Mouse (Mus musculus) erythroid progenitor cell, adult 5-6 weeks (primary cell): ENCODE measurements around the gene Rpl18. TPM values are rescaled to one million over a fixed set of nuclear protein-coding genes. Genes with fewer than 3 reads are reported as not detected.

Experiments
- ATAC-seq: replicated peaks from 2 replicates; pipeline ENCODE4 v1.8.0; 2016; ENCODE audit warnings: moderate number of reproducible peaks, mild to moderate bottlenecking, moderate TSS enrichment, inconsistent platforms; ENCODE audit not compliant: poor library complexity, low FRiP score, severe bottlenecking
- total RNA-seq, 2 experiments: library from RNA; stranded (forward) in 1 of 2; stranded (reverse) in 1 of 2; fragments of 150-400 nt in 1 of 2; fragments of 186-747, 209-891 nt in 1 of 2; gene quantifications; 2 replicates each; pipeline versions ENCODE4 v1.2.3 to v1.2.4; 2015 to 2017; ENCODE audit warnings: low replicate concordance in 2 of 2

The Rpl18 gene
- total RNA-seq, 2 experiments from 2014 or later, result 281 to 522 TPM

DNA sequence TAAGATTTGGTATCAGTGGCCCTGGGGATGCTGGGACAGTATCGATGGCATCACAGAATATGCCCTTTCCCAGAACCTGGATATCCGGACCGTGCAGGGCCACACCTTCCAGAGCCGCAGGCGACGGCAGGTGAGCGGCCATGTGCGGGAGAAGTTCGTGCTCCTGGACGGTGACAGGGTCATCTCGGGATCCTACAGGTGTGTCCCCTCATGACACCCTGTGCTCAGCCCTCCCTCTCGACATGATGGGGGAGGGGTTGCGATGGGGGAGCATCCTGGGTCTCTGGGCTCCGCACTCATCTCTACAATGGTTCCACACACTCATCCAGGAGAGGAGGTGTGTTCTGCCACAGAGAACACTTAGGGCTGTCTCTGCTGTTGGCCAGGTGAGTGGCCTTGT lies 8.5 kb downstream of the Rpl18 start:
- ATAC-seq, result no peak

GRCm38 (mm10) chr7:45725151-45725550 lies 9.9 kb downstream of the Rpl18 start:
- ATAC-seq, result no peak

GRCm38 (mm10) chr7:45725713-45726112 lies 10.5 kb downstream of the Rpl18 start, which contains the start of gene Spaca4:
Spaca4 (minus strand) TSS chr7:45725813.
- no peak for ATAC-seq

GRCm38 (mm10) chr7:45726419-45726818 lies 11.2 kb downstream of the Rpl18 start:
- no peak for ATAC-seq

GRCm38 (mm10) chr7:45727625-45728024 lies 12.4 kb downstream of the Rpl18 start:
- no peak for ATAC-seq

DNA sequence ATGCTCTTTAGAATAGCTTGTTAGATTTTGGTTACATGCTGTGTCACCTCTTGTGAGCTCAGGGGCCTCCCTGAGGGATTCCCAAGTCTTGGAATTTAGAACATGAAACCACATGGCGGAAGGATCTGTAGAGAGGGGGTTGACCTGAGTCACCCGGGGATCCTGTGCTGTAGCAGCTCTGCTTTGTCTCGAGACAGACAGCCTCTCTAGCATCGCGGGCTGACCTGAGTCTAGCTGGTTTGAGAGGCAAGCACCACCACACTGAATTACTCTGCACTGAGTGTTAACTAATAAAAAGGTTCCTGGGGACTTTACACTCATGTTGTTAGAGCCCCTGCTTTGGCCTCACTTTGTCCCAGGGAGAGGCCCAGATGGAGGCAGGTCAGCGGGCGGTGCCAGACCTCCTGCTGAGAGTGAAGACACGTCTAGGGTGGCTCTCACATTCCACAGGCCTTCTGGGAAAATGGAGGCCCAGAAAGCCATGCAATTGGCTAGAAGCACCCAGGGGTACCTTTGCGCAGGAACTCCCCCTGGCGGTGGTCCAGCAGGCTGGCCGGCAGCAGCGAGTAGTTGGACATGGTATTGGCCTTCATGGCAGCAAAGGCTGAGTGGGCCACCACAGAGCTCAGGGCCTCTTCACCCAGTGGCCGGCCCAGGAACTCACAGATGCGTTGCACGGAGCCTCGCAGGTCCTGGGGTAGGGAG lies 15.6 kb downstream of the Rpl18 start:
- ATAC-seq, result peak; percentile 48; the same call in 1 of the 2 replicates

DNA sequence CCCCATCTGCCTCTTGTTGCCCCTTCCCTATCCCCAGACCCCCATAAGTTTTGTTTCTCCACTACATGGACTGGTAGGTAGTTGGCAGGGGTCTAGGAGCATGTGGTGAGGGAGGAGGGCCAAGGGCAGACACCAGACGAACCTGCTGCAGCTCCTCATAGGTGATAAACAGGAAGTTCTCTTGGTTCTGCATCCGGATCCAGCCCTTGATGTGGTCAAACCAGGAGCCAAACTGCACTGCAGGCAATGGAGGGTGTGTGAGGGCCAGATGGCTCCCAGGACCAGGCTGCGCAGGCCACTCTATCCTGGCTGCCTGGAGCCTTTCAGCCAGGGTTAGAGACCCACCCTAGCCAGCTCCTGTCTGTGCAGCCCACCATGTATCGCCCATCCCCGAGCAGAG lies 18.2 kb downstream of the Rpl18 start:
- no peak for ATAC-seq

GRCm38 (mm10) chr7:45739162-45739763 lies 24.0 kb downstream of the Rpl18 start:
- peak; percentile 88 for ATAC-seq

GRCm38 (mm10) chr7:45739820-45740219 lies 24.6 kb downstream of the Rpl18 start:
- no peak for ATAC-seq

DNA sequence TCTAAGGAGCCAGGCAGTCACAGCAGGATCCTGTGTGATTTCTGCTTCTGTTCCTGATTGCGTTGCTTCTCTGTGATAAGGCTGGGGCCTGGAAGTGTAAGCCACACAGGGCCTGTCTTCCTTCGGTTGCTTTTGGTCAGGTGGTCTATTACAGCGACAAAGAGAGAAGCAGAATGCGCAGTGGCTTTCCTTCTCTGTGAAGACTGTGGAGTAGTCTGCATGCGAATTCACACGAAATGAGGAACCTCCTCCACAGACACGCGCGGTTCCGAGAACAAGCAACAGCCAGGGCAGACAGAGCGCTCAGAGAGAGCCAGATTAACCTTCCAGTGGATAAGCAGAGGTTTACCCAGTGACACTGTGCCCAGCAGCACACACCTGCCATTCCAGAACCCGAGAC lies 26.1 kb downstream of the Rpl18 start:
- ATAC-seq, result no peak

- ATAC-seq, result no peak
These were observed 26.5 kb downstream of the Rpl18 start for GRCm38 (mm10) chr7:45741777-45742176.

- no peak for ATAC-seq
These were observed 27.1 kb downstream of the Rpl18 start for GRCm38 (mm10) chr7:45742338-45742737.

DNA sequence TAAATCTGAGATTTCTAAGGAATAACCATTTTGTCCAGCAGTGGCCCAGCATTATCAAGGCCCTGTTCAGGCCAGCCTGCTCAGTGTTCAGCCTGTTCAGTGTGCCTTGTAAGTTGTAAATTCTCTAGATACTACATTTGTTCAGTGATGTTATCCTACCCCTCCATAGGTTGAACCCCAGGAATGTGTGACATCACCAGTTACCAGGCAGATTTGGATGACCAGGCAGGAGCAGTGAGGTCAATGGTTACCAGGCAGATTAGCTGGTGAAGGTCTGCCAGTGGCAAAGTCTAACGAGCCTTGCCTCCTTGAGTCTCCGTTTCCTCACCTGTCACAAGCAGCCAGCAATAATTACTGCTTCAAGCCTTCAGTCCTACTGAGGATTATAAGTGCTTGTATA lies 29.1 kb downstream of the Rpl18 start:
- no peak for ATAC-seq

DNA sequence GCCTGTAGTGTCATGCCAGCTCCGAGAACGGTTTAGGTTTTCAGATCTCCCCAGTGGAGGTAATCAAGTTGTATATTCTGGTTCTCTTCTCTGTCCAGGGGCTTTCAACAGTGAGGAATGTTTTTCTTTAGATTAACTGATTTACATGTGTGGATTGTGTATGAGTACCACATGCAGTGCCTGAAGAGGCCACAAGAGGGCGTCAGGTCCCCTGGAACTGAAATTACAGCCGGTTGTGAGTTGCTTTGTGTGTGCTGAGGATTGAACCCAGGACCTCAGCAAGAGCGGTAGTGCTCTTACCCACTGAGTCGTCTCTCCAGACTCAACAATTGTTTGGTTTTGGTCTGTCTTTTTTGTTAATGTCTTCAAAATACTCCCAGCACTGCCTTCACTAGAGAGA lies 31.3 kb downstream of the Rpl18 start:
- no peak for ATAC-seq

GRCm38 (mm10) chr7:45747450-45747849 lies 32.2 kb downstream of the Rpl18 start:
- no peak for ATAC-seq

DNA sequence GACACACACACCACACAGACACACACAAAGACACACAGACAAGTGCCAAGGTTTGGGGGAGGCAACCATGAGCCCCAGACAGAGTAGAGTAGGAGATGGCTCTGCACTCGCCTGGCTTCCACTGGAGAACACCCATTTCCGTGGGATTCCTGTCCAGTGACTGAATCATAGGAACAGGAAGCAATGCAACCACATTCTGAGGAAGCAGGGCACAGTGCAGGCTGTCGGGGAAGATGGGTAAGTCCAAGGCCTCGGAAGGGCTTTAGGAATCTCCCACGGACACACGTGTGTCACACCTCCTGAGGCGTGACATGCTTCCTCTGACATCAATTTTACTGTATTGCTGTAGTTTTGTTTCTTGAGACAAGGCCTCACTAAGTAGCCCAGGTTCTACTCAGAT lies 32.9 kb downstream of the Rpl18 start:
- no peak for ATAC-seq

DNA sequence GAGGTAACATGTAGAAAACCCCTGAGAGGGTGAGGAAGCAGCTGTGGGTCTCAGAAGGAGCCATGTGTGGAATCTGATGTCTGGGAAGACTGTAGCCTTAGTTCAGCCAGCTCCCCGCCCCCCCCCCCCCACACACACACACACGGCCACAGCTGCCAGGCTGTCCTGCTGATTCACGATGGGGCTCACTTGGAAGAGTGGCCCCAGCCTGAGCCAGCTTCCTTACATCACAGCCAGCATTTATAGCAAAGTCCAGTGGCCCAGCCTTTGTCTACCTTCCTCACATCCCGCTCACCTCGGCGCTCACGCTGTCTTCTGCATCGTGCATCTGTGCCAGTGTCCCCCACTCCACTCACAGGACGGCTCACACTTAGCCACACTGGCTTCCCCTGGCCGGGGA lies 34.1 kb downstream of the Rpl18 start:
- no peak for ATAC-seq

DNA sequence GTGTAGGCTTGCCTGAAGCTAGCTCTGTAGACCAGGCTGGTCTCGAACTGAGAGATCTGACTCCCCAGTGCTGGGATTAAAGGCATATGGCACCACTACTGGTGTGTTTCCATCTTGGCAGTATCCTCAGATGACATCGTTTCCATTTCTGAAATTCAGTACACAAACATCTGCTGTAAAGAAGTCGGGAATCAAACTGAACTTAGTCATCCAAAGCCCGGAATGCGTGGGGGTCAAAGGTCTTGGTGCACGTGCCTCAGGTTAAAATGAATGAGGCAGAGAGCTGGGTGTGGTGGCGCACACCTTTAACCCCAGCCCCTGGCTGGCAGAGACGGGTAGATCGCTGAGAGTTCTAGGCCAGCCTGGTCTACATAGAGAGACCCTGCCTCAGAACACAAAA lies 34.9 kb downstream of the Rpl18 start:
- no peak for ATAC-seq

GRCm38 (mm10) chr7:45755703-45756102 lies 40.4 kb downstream of the Rpl18 start:
- ATAC-seq, result no peak

DNA sequence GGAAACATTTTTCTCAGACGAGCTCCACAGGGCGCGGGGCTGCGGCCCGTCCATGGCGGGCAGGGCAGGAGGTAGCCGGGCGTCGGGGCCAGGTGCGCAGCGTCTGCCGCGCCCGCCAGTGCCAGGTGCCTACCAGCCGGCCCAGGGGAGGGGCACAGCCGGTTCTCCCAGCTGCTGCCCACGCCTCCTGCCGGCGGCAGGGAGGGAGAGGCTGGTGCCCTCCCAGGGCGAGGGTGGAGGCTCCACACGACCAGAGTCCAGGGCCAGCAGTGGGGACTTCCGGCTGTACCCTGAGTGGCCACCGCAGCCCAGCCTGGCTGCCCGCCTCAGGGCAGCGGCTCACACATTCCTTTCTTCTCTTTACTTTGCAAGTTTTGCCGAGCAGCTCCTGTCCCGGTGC lies 44.1 kb downstream of the Rpl18 start:
- ATAC-seq, result no peak

DNA sequence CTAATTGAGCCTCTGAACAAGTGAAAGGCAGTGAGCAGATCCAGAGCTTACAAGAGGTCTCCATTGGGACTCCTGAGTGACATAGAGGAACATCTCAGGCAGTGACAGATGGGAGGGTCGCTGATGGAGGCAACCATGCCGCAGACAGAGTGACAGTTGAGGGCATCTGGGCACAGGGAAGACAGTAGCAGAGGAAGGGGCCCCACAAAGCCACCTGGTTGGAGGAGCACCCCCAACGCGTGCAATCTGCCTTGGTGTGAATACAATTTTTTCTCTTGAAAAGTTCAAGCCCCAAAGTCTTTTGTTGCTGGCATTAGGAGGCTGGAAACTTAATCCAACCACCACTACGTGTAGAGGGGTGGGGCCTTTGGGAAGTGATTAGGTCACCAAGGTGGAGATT lies 44.9 kb downstream of the Rpl18 start:
- ATAC-seq, result no peak

- ATAC-seq, result no peak; the same call in 1 of the 2 replicates
These were observed 50.7 kb downstream of the Rpl18 start for GRCm38 (mm10) chr7:45765995-45766394.
